In the genomic region with DNA sequence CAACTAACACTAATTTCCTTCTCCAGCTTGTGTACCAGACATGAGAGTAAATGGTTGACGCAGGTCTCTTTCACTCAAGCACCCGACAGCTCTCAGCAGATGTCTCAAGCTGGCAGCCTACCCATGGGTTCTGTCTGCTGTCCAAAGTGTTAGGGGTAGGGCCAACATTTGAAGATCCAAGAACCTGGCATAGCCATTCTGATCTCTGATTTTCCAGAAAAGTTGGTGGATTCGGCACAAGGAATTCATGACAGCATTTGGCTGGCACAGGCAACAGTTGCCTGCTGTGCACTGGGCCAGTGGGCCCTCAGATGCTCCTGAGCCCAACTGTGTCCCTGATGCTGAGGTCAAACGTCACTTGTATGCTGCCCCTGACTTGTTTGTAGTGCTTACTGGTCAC, we compare ENCODE assay signal across 12 mouse cellular contexts.
A peak's percentile ranks its signal among the peaks of the same experiment; 100 is the strongest.
DNase-seq lines count a peak whose midpoint lies in the region; ATAC-seq lines count a peak whose summit lies in the region.
"Had no signal": no experiment of that assay in that cellular context is flagged by ENCODE, and none has a peak within 500 bp of the region (broad histone marks: within the 10 kb centered on the region; RNA-seq: fewer than 3 reads in every experiment).

No protein-coding gene starts in this region.

- no peaks in the 10 kb centered on the region for H3K36me3 ChIP-seq in forebrain, embryonic 15.5 days
- no peaks in the 10 kb centered on the region for H3K36me3 ChIP-seq in forebrain, embryonic 11.5 days (ENCODE audit: control insufficient read depth, insufficient read depth, low read length)

- H3K4me2 ChIP-seq in forebrain, embryonic 15.5 days (replicated peaks), result no peak overlapping the region
- no peak overlapping the region for H3K4me2 ChIP-seq in forebrain, embryonic 11.5 days (ENCODE audit: low read depth, low read length, severe bottlenecking)

- H3K4me1 ChIP-seq in forebrain, embryonic 15.5 days, result 0 out of 2 replicates have a peak, but pooled peaks cover 8% of the 10 kb centered on the region
- no peaks in the 10 kb centered on the region for H3K4me1 ChIP-seq in forebrain, embryonic 11.5 days (replicated peaks; ENCODE audit: control insufficient read depth, insufficient read depth, low read length)

- no peak for DNase-seq in forebrain, embryonic 11.5 days (ENCODE audit: low spot score)
- peak; percentile 23 to 35 for DNase-seq in kidney, postnatal 36 days
- no peak for DNase-seq in kidney, adult 18-20 months
- DNase-seq in fibroblast of lung, adult 2 months (ENCODE audit: low read depth), result peak; percentile 59
- peak; percentile 44 for DNase-seq in skeletal muscle tissue, adult 2 months (ENCODE audit: low read depth, low spot score)
- no peak for DNase-seq in neural tube, embryonic 10.5 days (ENCODE audit: extremely low spot score, low spot score)
- DNase-seq in embryo, embryonic 10.5 days (ENCODE audit: low spot score), result no peak
- DNase-seq: adrenal gland, adult 2 months; layer of hippocampus, postnatal 36 days; liver, postnatal 0 days; thymus, adult 18-20 months had no signal

- WGBS in forebrain, embryonic 15.5 days, result 75% methylated on average over 4 of the region's 4 CpGs
- WGBS in forebrain, embryonic 11.5 days, result 81% methylated on average over 4 of the region's 4 CpGs

- no peaks in the 10 kb centered on the region for H3K9me3 ChIP-seq in forebrain, embryonic 15.5 days
- H3K9me3 ChIP-seq in forebrain, embryonic 11.5 days (ENCODE audit: control insufficient read depth, low read length), result no peaks in the 10 kb centered on the region

- H3K9ac ChIP-seq in forebrain, embryonic 15.5 days (replicated peaks), result no peak overlapping the region
- no peak overlapping the region for H3K9ac ChIP-seq in forebrain, embryonic 11.5 days (ENCODE audit: low read length)
- H3K9ac ChIP-seq: liver, postnatal 0 days had no signal

- H3K4me3 ChIP-seq in forebrain, embryonic 15.5 days, result no peak overlapping the region
- H3K4me3 ChIP-seq in forebrain, embryonic 11.5 days (ENCODE audit: low read depth, low read length), result no peak overlapping the region

- H3K27ac ChIP-seq in forebrain, embryonic 15.5 days (replicated peaks), result no peak overlapping the region
- no peak overlapping the region for H3K27ac ChIP-seq in forebrain, embryonic 11.5 days (ENCODE audit: low read depth, low read length)

- ATAC-seq in forebrain, embryonic 15.5 days (replicated peaks), result 0 out of 2 replicates have a peak, but pooled peaks have one; percentile 41
- ATAC-seq in forebrain, embryonic 11.5 days (replicated peaks; ENCODE audit: low FRiP score), result no peak
- ATAC-seq: liver, postnatal 0 days had no signal

- no peaks in the 10 kb centered on the region for H3K27me3 ChIP-seq in forebrain, embryonic 15.5 days
- H3K27me3 ChIP-seq in forebrain, embryonic 11.5 days (ENCODE audit: control insufficient read depth, insufficient read depth, low read length), result no peaks in the 10 kb centered on the region

Comparison
In these comparisons a context has a peak if more than half of its experiments do, and no peak if none do; other contexts are left out.
1. DNase-seq: peak in kidney, postnatal 36 days (2 of 2), fibroblast of lung, adult 2 months (single experiment) and skeletal muscle tissue, adult 2 months (single experiment); none in forebrain, embryonic 11.5 days (single experiment), kidney, adult 18-20 months (single experiment), neural tube, embryonic 10.5 days (single experiment) and embryo, embryonic 10.5 days (single experiment).